Mouse (Mus musculus) embryo, embryonic 10.5 days (tissue): ENCODE results near the gene Pitpnm1.
"Not testable (repeated sequence)": the region's sequence is repeated elsewhere in the genome, so short reads cannot be mapped to it uniquely, and the experiment has no call there.

ENCODE experiments used
- DNase-seq: peaks from one replicate; pipeline ENCODE4 v3.0.0-alpha.2; 2015; ENCODE audit warnings: low spot score

The Pitpnm1 gene

DNA sequence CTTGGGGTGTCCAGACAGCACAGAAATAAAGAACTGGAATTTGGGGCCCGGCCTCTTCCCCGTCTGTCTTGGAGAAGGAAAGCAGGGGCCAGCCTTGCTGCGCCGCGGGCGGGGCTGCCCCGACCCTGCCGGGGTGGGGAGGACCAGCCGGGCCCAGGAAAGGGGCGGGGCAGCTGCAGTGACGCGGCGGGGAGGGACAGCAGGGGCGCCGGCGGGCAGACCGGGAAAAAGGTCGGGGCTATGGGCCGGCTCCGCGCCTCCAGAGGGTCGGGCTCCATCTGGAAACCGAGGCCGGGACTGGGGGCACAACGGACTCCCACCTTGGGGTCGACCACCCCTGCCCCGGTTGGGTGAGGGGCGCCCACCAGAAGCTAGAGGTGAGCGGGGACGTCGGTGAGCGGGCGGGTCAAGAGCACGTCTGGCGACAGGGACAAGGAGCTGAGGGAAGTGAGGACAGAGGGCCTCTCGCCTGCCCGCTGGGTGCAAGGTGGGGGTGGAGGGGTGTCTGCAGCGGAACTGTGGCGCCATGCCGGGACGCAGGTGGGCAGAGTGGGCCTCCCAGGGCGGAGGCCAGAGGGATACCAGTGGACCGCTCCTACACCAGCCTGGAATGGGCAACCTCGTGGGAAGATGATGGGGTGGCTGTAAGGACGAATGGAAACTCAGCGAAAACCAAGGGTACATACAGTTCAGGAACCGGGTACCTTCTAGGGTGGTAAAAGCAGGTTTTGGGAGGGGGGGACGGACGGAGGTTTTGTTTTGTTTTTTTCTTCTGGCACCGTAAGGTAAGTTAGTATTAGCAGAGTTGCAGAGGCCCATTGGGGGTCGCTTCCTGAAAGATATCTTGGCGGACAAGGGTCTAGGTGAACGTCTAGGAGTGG lies at the start of gene Pitpnm1:
Gene Pitpnm1, plus strand, starts transcription at position 162 of the 881 bp plus-strand sequence.
- DNase-seq, result peak; percentile 50

DNA sequence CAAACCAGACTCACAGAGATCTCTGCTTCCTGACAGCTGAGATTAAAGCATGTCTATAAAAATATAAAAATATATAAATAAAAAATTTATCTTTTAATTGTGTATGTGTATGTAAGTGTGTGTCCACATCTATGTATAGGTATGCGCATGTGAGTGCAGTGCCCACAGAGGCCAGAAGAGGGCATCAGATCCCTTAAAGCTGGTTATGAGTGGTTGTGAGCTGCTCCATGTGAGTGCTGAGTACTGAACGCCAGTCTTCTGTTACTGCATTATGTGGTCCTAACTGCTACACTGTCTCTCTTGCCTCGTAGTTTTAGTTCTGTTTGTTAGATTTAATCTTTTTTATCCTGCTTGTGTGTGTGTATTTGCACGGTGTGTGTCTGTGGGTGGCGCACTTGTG lies 48.8 kb upstream of the Pitpnm1 start:
- DNase-seq, result no peak

DNA sequence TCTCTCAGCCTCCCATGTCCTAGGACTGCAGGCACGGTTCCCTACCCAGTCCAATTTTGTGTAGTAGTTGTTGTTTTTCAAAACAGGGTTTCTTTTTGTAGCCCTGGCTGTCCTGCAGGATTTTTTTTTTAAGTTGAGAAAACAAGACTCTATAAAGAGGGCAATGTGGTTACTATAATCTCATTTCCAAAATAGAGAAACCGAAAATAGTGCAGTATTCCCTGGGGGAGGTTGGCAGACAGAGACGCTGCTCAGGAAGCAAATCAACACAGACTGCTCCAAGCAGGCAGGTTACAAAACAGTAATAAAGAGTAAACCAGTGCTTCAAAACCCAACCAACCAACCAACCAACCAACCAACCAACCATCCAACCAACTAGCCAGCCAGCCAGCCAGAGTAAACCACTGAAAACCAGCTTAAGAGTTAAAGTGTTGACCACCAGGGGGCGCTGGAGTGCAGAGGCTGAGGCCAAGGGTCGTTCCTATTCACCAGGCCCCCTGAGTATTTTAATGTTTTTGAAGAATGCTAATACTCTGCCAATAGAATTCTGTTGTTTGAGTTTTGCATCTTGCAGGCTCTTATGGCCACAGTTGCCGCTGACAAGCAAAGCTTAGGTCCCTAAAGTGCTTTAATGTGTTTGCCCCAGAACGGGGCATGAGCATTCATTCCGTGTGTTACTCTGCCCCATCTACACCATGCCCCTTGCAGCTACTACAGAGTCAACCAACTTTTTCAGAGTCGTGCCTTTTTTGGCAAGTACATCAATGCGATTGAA lies 47.9 kb upstream of the Pitpnm1 start:
- peak; percentile 83 for DNase-seq

DNA sequence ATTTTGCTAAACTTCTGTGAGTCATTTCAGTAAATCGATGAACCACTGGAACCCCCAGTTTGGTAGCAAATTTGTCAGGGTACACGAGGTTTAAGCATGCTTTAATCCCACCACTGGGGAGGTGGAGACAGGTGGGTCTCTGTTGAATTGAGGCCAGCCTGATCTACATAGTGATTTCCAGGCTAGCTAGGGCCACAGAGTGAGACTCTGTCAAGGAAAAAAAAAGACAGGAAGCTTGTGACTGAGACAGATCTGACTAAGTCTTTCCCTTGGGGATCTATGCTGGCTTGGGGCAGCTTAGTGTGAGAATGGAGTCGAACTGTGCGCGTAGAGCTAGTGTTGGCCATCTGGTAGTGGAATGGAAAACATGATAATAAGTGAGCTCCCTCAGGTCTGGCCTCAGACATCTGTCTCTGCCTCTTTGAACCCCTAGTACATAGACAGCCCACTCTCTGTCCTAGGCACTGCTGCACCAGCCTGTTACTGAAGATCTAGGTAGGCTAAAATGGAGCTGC lies 47.2 kb upstream of the Pitpnm1 start:
- DNase-seq, result no peak

DNA sequence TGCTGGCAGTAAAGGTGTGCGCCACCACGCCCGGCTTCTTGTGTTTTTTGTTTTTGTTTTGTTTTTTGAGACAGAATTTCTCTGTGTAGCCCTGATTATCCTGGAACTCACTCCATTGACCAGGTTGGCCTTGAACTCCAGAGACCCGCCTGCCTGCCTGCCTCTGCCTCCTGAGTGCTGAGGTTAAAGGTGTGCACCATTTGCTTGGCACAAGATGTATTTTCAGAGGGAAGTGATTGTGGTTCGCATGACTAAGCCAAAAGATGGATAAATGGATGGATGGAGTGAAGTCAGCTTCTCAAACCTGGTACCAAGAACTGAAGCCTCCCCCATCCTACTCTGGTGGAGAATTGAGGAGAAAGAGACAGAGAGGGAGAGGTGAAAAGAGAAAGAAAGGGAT lies 45.2 kb upstream of the Pitpnm1 start:
- DNase-seq, result no peak

DNA sequence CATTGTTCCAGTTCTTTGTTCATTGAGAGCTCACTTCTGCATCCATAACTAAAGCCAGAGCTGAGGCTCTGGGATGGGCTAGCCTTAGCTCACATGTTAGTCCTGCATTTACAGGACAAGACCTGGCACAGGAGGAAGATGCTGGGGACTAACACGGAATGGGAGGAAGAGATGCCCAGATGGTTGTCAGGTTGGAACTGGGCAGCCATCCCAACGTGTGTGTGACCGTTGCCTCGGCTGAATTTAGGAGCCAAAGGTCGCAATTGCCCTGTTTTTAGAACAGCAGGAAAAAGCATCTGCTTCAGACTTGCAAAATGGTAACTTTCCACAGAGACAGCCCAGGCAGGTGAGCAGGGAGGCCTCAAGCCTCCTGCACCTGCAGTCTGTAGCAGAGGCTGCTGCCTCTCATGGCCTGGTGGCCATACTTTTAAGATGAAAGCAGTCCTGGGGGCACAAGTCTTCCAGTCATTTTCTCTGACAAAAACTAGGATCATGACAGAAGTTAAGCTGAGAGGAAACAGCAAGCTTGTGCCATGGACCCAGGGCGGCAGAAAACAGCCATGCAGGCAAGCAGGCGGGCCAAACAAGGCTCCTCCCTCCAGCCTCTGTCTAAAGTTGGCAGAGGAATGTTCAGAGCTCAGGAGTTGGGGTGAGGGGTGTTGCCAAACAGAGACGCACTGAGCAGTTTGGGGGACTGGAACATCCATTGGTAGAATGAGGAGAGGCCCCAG lies 44.4 kb upstream of the Pitpnm1 start:
- DNase-seq, result no peak

DNA sequence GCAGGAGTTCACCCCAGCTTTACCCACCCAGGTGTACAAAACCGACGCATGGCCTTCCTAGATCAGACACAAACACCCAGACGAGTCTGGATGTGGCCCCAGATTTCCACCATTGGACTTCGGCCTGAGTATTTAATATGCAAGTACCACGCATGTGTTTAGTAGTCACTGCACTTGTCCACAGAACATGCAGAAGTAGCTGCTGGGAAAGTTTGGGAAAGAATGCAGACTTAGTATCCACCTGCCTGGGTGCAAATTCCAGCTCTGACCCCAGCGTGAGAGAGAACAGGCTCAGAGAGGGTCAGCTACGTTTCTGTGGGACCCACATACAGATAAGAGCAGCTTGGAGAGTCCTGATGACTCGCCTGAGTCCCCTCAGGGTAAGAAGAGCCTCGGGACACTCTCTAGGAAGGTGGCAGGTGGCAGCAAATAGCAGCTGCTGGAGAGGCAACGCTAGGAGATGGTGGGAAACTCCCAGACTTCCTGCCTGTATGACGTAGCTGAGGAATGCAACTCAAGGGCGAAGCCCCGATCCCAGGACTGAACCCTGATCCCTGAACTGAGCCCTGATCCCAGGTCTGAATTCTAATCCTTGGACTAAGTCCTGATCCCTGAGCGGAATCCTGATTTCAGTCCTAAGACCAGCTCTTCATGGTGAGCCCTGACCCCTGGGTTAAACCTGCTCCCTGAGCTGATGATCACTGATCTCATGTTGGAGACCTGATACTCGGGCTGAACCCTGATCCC lies 43.7 kb upstream of the Pitpnm1 start:
- DNase-seq, result no peak

DNA sequence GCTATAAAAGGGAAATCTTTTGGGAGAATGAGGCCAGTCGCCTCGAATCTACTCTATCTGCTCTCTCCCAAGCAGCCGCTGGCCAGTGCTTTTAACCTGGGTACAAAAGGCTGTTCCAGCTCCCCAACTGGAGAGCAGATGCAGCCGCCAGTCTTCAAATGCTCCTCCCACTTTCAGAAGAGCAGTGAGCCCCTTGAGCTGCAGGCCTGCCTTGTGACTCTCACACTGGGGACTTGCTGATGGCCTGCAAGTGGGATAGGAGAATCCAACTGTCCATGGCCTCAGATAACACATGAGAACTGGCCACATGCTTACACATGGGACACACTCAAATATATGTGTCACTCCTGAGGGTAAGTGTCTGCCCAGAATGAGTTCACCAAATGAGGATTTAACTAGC lies 43.1 kb upstream of the Pitpnm1 start:
- DNase-seq, result no peak

DNA sequence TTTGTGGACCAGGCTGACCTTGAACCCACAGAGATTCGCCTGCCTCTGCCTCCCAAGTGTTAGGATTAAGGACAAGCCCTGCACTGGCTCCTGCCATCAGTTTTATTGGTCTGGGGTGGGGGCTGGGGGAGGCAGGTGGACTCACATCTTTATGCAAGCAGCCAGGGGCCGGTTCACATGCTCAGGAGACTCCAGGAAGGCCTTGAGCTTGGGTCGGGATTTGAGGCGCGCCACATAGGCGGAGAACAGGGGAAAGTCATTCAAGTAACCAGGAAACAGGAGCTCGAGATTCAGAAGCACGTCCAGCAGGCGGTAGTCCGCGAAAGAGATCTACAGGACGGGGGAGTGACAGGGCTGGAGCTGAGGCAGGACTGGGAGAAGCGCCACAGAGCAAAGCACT lies 42.4 kb upstream of the Pitpnm1 start:
- DNase-seq, result no peak

DNA sequence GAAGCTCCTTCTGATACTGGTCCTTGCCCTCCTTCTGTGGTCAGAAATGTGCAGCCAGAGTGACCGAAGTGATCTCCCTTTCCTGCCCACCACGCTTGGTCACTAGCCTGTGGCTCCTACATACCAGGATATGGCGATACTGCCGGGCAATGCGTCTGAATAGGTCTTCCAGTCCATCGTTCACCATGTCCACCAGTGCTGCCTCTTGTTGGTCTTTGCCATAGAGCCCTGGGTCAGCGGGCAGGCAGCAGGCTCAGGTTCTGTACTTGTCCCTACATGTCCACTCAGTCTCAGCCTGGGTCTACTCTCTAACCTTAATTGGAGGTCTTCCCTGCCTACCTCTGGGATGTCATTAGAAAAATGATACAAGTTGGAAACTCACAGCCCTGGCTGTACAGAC lies 41.8 kb upstream of the Pitpnm1 start:
- DNase-seq, result no peak

DNA sequence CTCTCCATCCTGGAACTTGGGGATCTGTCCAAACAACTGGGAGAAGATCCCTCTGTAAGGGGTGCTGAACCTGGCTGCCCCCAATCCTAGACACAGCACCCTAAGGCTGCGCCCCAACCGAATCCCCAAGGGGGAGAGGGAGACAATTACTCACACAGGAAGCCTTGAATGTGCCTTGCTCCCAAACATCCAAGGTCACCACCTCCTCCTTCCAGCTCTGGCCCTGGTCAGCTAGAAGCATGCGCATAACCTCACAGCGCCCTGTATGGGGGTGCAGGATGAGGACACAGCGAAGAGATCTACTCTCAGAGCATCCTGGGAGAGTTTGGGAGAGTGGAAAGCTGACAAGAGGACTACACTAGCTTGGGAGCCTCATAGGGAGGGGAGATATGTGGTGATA lies 41.2 kb upstream of the Pitpnm1 start:
- no peak for DNase-seq

DNA sequence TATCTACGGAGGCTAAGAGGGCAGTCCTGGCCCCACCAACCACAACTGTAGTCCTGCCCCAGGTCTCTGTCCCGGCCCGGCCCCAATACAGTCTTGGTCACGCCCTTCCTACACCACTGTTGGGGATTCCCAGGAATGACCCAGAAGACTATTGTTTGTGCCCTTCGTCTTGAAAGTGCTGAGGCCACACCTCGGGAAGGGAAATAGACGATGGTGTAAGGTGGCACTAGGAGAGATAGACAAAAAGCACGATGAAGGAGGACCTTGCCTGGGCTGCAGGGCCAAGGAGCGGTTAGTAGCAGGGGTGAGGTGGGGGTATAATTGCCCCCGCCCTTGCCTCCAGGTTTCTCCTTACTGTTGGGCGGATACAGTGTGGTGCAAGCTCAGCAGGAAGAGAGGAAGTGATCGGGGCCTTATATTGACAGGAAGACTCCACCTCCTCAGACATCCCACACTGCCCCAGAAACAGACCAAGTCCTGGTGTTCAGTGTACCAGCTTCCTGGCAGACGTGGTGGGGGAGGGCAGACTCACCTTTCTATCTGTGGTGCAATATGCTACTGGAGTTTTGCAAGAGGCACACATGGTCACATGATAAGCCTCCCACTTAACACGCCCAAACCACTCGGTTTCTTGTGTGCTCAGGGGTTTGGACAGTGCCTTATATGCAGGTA lies 40.6 kb upstream of the Pitpnm1 start, which contains the start of gene Gstp3:
Gene Gstp3, minus strand, starts transcription at position 501 of the 672 bp plus-strand sequence.
- no peak for DNase-seq

DNA sequence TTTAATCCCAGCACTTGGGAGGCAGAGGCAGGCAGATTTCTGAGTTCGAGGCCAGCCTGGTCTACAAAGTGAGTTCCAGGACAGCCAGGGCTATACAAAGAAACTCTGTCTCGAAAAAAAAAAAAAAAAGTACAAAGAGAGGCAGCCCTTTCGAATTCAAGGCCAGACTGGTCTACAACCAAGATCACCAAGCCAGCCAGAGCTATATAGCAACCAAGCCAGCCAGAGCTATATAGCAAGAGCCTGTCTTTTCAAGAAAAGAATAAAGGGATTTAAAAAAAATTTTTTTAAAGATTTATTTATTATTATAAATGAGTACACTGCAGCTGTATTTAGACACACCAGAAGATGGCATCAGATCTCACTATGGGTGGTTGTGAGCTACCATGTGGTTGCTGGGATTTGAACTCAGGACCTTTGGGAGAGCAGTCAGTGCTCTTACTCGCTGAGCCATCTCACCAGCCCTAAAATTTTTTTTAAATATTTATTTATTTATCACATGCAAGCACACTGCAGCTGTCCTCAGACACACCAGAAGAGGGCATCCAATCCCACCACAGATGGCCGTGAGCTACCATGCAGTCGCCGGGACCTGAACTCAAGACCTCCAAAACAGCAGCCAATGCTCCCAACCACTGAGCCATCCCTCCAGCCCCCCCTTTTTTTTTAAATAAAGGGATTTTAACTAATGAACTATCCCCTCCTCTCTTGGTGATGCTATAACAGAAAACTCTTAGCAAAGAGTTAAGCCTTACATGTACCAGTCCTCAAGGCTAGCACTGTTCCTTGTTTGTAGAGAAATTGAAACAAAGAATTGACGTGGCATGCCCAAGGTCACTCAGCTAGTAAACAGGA lies 39.5 kb upstream of the Pitpnm1 start:
- not testable (repeated sequence) for DNase-seq

DNA sequence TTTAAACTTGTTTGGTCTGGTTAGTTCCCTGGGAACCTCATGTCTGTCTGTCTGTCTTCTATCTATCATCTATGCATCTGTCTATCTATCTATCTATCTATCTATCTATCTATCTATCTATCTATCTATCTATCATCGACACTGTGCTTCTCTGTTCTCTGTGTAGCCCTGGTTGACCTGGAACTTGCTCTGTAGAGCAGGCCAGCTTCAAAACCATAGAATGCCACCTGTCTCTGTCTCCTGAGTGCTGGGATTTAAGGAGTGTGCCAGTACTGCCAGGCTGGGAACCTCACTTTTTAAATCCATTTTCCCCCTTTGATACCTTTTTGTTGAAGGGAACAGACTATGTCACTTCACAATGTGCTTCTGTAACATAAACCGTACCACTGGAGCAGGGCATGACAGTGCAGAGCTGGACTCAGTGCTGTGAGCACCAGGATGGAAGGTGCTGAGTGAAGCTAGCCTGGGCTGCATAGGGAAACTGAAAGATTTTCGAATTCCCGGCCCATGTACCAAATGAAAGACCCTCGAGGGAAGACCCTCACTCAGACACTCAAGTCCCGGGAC lies 38.8 kb upstream of the Pitpnm1 start:
- DNase-seq, result no peak

DNA sequence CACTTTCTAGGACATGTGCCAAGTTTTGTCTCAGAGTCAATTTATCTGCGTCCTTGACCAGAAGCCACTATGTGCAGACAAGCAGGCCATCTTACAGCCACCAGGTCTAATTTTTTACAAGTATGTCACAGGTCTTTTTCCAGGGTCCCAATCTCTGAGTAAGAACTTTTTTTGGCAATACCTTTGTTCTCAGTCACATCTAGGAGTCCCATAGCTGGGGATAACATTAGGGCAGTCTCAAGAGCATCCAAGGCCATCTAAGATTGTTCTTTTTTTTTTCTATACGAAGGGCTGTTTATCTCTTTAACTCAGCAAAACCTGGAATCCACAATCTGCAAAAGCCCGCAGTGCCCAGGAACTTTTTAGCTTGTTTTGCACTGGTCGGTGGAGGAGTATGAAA lies 36.4 kb upstream of the Pitpnm1 start:
- DNase-seq, result not testable (repeated sequence)

DNA sequence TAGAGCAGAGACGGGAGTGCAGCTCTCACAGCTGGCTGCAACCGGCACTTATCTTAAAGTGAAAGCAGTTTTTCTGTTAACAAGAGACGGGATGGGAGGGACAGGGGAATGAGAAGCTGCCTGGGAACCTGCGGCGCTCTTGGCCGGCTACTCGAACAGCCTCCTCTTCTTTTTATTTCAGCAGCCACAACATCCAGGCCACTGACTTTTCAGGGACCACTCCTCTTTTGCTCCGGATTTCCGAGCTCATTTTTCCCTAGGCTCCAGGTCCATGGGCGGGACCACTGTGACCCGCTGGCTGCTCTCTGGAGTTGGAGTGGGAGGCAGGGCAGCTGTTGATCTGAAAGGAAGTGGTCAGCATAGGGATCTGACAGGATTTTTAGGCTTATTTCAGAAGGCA lies 35.3 kb upstream of the Pitpnm1 start:
- DNase-seq, result not testable (repeated sequence)

DNA sequence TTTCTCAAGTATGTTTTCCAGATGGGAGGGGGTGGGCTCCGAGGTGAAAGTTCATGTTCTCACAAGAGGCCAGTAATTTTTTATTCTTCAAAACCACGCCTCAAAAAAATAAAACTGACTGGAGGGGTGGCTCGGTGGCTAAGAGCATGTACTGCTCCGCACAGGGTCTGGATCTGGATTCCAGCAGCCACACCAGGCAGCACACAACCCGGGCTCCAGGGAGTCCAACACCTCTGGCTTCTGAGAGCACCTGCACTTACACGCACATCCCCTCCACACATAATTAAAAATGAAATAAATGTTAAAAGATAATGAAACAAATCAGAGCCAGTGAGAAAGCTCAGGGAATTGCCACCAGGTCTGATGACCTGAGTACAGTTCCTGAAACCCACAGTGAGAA lies 33.5 kb upstream of the Pitpnm1 start:
- no peak for DNase-seq

DNA sequence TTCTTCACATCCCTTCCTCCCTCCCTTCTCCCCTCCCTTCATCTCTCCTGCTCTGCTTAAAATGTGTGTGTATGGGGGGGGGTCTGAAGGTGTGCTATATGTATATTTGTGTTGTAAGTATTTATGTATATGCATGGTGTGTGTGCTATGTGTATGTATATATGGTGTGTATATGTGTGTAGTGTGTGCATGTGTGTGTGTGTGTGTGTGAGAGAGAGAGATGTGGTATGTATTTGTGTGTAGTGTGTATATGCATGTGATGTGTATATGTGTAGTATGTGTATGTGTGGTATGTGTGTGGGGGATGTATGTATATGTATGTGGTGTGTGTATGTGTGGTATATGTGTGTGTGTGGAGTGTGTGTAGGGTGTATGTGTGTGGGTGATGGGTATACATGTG lies 32.9 kb upstream of the Pitpnm1 start:
- no peak for DNase-seq

DNA sequence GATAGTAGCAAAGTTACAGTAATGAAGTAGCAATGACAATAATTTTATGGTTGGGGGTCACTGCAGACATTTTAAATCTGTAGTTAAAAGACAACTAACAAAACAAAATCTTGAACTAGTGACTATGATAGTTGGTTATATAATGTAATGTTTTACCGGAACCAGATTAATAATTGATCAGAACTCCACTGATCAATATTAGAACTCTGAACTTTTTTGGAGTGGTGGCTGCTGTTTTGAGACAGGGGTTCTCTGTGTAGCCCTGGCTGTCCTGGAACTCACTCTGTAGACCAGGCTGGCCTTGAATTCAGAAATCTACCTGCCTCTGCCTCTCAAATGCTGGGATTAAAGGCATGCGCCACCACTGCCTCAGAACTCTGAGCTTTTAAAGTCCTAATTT lies 31.6 kb upstream of the Pitpnm1 start:
- DNase-seq, result not testable (repeated sequence)
